Mouse (Mus musculus) layer of hippocampus, adult 11-12 months (tissue): ENCODE measurements around the gene Nlrp4a.
"Not testable (repeated sequence)": the region's sequence is repeated elsewhere in the genome, so short reads cannot be mapped to it uniquely, and the experiment has no call there.

Experiments
- DNase-seq: peaks from one replicate; pipeline ENCODE4 v3.0.0; 2022; ENCODE audit warnings: low spot score

The Nlrp4a gene

DNA sequence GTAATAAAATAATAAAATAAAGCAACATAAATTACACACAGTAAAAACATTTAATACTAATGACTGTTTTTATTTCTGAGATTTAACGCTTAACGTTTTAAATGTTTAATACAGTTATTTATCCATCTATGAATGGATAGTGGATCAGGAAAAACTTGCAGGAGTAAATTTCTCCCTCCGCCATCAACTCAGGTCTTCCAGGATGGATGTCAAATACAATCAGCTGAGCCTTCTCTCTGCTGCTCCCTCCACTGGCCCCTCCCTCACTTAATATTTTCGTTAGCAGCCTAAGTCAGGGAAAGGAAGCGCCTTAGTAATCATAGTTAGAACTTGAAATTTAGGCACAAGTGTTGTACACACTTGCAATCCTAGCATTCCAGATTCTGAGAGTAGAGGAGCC is at the start of gene Nlrp4a:
TSS of gene Nlrp4a (plus strand) at position 301 of the 400 bp plus-strand sequence.
- DNase-seq: no peak

- DNase-seq: not testable (repeated sequence)
Measured at GRCm38 (mm10) chr7:26386691-26387090, 48.2 kb upstream of the Nlrp4a start.

DNA sequence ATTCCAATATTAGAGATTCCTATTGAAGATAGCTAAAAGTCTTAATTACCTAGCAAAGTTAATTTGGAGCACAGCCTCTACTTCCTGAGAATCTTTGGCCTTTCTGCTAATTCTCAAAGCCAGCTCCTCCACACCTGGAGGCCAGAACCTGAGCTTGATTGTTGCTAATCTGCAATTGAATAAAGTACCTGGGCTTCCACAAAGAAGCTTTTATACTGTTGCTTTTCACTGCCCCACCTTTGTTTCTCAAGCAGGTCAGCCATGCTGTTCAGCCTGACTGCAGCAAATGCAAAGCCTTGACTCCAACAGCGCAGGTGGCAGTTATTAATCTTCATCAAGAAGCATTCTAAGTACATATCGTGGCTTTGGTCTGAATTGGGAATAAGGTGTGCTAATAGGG is 43.8 kb upstream of the Nlrp4a start:
- not testable (repeated sequence) for DNase-seq

GRCm38 (mm10) chr7:26391811-26392210 is 43.1 kb upstream of the Nlrp4a start:
- not testable (repeated sequence) for DNase-seq

- DNase-seq: not testable (repeated sequence)
Measured at GRCm38 (mm10) chr7:26403600-26403999, 31.3 kb upstream of the Nlrp4a start, which contains the start of gene Nlrp9c. Gene Nlrp9c, minus strand, starts transcription at chr7:26403700.

GRCm38 (mm10) chr7:26476690-26477089 is 41.8 kb downstream of the Nlrp4a start:
- no peak for DNase-seq

GRCm38 (mm10) chr7:26489514-26489913 is 54.6 kb downstream of the Nlrp4a start:
- not testable (repeated sequence) for DNase-seq
